Mouse (Mus musculus): ENCODE results near the gene Gon7.

Gon7 gene

GRCm38 (mm10) chr12:102757689-102758402, at the start of gene Gon7, which contains the start of the genes Gm28051 and Ubr7:
Gene Gon7, minus strand, starts transcription at chr12:102757803.
Gene Gm28051, minus strand, starts transcription at chr12:102757765.
Gene Ubr7, plus strand, starts transcription at chr12:102757967.
- peak; percentile 87 for DNase-seq (ENCODE audit: low spot score)

GRCm38 (mm10) chr12:102799528-102799927, 41.9 kb upstream of the Gon7 start:
- DNase-seq (ENCODE audit: low spot score): no peak

GRCm38 (mm10) chr12:102787927-102788326, 30.3 kb upstream of the Gon7 start:
- DNase-seq (ENCODE audit: low spot score): no peak

DNA sequence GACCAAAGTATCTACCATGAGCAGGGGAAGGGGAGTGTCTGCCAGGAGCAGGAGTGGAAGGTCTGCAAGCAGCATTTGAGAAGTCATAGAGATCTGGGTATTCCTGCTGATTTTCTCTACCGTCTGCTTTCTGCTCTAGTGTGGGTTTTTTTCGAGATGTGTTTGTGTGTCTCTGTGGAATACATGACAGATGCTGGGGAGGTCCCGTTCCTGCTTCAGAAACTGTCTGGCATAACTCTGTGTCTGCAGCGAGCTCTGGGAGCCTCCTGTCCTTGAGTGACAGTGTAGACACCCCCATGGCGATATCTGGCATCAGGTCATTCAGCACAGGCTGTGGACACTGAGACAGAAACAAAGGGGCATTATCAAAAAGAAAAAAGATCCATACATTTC, 28.0 kb upstream of the Gon7 start:
- DNase-seq (ENCODE audit: low spot score): no peak

- DNase-seq (ENCODE audit: low spot score): no peak
Observed at GRCm38 (mm10) chr12:102784899-102785592, 27.4 kb upstream of the Gon7 start.

DNA sequence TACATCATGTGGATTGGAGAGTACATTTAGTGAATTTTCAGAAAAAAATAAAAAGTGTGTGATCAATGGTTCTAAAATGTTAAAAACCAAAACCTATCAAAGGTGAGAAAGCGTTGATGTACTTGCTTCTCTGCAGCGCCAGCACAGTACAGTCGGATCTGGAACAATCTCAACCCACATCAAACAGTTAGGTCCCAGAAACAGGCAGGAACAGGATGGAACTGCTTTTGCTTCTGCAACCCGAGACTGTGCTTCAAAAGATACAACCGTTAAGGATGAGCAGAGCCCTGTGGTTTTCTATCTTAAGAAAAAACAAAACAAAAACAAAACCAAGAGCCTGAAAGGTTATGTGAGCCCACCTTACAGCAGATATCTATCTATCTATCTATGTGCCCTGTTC, 25.2 kb upstream of the Gon7 start:
- no peak for DNase-seq (ENCODE audit: low spot score)

DNA sequence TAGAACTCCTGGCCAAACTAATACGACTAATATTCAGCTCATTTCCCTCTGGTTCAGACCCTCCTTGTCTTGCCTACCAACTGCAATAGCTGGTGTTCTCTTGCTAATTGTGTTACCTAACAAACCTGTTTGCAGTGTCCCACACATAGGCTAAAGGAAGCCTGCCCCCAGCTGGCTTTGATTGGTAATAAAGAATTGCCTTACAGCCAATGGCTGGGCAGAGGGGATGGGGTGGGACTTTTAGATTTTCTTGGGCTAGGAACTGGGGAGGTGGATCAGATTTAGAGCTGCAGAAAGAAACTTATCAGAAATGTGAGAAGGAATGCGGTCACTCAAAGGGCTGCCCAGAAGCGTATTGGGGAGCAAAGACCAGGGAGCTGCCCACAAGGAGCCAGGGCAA, 21.8 kb upstream of the Gon7 start:
- no peak for DNase-seq (ENCODE audit: low spot score)

DNA sequence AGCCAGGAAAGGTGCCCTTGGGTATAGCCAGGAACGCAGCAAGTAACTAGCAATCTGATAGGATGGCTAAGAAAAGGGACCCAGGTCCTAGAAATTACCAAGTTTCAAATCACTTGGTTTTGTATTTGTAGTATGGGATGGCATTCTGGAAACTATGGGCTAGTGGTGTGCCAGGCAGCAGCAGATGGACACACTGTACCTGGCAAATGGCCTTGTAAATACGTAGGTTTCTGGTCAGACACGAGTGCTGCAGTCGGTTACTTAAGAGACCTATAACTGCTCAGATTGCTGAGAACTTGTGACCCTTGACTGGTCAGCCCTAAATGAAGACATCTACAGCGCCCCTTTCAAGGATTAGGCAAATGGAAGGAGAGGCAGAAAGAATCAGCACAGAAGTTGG, 20.5 kb upstream of the Gon7 start:
- DNase-seq (ENCODE audit: low spot score): no peak

DNA sequence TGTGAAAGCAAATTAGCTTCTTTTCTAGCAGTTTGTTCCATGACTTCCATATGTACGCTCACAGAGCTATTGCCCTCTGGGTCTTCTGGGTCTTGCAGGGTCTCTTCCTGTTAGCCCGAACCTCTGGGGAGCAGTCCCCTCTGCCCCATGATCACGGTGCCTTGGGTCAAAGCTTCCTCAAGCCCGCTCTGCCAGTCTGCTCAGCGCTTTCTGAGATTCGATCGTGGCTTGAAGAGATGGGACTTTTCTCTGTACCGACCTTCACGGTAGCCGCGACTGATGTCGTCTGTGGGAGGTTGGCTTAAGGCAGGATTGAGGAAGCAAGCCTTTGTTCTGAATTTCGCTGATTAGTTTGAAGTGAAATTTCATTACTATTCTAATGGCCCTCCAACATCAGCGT, 18.4 kb upstream of the Gon7 start:
- DNase-seq (ENCODE audit: low spot score): no peak

- DNase-seq (ENCODE audit: low spot score): no peak
Observed at GRCm38 (mm10) chr12:102772676-102773075, 15.1 kb upstream of the Gon7 start.

- DNase-seq (ENCODE audit: low spot score): no peak
Observed at GRCm38 (mm10) chr12:102771601-102772000, 14.0 kb upstream of the Gon7 start.

DNA sequence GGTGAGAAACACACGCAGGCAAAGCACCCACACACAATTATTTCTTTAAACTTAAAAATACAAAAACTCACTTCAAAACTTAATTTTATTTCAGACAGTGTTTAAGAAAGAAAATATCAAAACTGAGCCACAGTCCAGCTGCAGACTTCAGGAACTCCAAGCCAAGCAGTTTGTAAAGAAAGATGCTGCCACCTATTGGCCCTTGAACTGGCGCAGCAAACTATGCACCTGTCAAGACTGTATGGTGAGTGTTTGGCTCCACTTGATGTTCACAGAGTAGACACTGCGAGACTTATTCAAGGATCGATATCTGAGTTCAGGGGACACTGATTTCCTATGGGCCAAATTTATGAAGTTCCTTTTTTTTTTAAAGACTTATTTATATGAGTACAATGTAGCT, 11.4 kb upstream of the Gon7 start:
- DNase-seq (ENCODE audit: low spot score): no peak

GRCm38 (mm10) chr12:102763696-102764095, 6.1 kb upstream of the Gon7 start:
- no peak for DNase-seq (ENCODE audit: low spot score)

DNA sequence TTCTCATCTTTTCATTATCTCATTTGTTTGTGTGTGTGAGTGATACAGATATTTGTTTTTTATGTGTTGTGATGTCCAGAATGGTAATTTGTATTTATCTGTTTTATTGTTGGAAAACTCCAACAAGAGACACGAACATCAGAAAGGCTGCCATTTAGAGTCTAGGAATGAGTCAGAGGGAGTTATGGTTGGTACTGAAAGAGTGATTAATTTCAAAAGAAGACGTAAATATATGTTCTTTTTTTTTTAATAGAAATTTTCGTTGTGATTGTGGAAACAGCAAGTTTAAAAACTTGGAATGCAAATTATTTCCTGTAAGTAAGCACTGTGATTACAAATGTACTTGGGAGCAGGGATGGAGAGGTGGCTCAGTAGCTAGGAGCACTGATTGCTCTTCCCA, 4.1 kb upstream of the Gon7 start:
- no peak for DNase-seq (ENCODE audit: low spot score)

DNA sequence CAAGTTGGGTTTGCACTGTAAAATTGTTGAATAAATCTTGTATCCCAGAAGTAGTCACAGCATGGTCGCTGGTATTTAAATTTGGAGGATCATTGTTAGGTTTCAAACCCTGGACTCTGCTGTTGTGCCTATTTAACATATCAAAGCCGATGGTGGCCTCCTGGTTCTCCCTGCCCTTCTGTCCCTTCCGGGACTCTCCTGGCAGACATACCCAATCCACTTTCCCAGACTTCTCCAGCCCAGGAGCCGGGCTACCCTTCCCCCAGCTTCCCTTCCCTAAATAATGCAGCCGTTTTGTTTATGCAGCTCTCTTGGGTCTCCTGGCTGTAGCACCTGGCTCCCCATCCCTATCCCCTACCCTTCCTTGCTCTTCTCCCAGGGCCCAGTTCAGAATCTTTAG, 1.3 kb upstream of the Gon7 start:
- DNase-seq (ENCODE audit: low spot score): no peak

DNA sequence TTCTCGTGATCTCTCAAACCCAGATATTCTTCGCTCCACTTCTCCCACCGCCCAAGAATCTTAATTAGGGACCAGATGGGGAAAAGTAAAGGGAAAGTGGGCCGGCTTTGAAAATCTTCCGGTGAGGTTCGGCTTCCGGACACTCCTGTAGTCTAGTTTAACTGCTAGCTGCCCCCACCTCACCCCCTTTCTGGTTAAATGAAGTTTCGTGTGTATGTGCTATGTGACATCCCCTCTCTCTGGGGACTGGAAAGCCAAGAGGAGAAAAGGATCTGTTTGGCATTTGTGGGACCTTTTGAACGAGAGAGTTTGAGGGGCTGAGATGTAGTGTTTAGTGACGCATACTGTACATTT, 777 bp upstream of the Gon7 start, which contains the start of gene Gm20604:
Gene Gm20604, minus strand, starts transcription at position 270 of the 354 bp plus-strand sequence.
- DNase-seq (ENCODE audit: low spot score): no peak

DNA sequence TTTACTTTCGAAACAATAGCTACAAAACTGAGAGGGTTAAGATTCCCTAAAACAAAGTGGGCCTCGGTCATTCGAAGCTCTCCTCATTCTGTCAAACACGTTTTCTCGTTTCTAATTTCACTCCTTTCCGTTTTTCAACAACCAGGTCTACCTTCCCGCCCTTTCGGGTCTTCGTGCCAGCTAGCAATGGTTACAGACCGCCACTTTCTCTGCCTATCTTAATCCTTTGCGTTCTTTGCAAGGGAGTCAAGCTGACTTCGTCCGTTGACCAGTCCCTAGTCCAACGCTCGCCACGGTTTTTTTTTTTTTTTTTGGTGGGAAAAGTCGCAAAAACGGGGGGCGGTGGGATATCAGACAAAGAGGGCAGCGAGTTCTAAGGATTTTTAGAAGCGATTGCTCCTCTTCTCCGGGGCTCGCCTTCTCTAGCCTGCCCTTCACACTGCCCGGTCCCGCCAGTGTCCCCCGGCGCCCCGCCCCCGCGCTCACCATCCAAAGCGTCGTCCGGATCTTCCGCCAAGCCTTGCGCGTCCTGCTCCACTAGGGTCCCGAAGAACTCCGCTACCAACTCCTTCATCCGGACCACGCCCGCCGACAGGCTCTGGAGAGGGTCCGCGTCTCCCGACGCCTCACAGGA, 431 bp downstream of the Gon7 start:
- no peak for DNase-seq (ENCODE audit: low spot score)

DNA sequence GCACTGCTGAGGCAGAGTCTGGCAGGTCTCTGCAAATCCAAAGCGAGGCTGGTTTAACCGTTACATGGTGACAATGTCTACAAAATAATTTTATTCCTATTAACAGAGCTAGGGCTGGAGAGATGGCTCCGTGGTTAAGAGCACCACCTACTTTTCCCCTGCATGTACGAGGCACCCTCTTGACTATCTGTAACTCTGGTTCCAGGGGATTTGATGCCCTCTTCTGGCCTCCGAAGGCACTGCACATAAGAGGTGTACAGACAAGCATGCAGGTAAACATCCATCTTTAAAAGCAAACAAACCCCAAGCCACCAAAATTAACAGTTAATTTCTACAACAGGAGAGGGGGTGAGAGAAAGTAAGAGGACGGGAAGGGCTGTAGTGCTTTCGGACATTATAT, 1.3 kb downstream of the Gon7 start:
- no peak for DNase-seq (ENCODE audit: low spot score)

DNA sequence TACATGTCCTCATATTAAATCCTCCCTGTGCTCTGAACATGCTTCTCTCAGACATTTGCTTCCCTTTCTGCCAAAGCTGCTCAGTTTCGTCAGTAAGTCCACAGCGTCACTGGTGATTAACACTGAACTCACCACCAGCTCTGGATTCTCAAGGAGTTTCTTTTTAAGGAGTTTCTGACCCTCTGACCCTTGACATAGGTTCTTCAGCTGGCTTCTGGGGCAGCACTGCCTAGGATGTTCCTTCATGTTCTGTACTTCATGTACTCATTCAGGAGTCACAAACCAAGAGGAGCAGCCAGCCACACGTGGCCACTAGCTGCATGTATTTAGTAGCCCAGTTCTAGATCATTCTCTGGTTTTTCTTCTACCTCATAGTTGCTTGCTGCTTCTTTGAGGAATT, 9.3 kb downstream of the Gon7 start:
- no peak for DNase-seq (ENCODE audit: low spot score)

GRCm38 (mm10) chr12:102744839-102745238, 12.8 kb downstream of the Gon7 start:
- no peak for DNase-seq (ENCODE audit: low spot score)

GRCm38 (mm10) chr12:102743589-102744574, 13.7 kb downstream of the Gon7 start, which contains the start of the genes Moap1 and Tmem251:
Gene Moap1, minus strand, starts transcription at chr12:102743661.
Gene Tmem251, plus strand, starts transcription at chr12:102743762.
- peak; percentile 68 for DNase-seq (ENCODE audit: low spot score)

Measured in urinary bladder, postnatal 10 days (tissue).